Mouse (Mus musculus): ENCODE measurements around the gene Rngtt. TPM values are rescaled to one million over a fixed set of nuclear protein-coding genes. Genes with fewer than 3 reads are reported as not detected.

The Rngtt gene
- total and polyA plus RNA-seq, 2 experiments from 2014 or later, result 8.9 to 10.0 TPM

DNA sequence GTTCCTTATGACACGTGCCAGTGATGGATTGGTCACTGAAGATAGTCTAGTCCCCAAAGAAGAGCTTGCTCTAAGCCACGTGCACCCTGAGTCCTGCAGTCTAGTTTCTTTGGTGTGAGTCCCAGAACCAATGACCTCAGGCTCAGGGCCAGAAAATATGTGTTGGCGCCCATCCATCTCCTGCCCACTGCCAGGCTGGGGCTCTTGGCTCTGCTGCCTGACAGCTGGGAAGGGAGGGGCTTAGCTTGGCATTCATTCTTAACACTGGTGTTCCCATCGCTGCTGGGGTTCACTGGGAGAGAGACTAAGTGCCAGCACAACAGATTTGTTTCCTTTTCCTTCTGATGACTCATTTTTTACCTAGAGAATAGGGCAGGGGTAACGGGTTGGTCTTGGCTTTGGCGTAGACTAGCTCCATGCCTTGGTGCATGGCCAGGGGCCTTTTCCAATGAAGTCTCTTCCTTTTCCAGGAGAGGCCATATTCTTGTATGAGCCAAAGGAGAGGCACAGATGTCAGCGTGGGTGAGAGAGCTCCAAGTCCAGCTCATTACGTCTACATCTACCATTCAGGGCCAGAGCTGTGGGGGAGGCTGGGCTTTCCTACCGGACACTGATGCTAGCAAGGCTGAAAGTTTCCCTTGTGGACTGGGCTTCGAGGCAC, 214.5 kb downstream of the Rngtt start:
- ATAC-seq (ENCODE audit: insufficient read depth, low read depth), result peak; percentile 74
- no peaks in the 10 kb centered on the region for H3K36me3 ChIP-seq (replicated peaks; ENCODE audit: control insufficient read depth, insufficient read depth, low read length)
- no peak overlapping the region for H3K27ac ChIP-seq (ENCODE audit: low read depth)
- peaks cover 52% of the 10 kb centered on the region for H3K27me3 ChIP-seq (ENCODE audit: control insufficient read depth, insufficient read depth, low read length)
- DNase-seq (ENCODE audit: low spot score), result peak; percentile 37
- H3K4me1 ChIP-seq (ENCODE audit: control insufficient read depth, insufficient read depth), result 0 out of 2 replicates have a peak, but pooled peaks cover 3% of the 10 kb centered on the region
- no peak overlapping the region for H3K4me3 ChIP-seq (ENCODE audit: low read depth, low read length)
- 59% methylated on average over 10 of the region's 10 CpGs for WGBS
- no peak overlapping the region for H3K4me2 ChIP-seq (ENCODE audit: low read depth, low read length)
- TF ChIP-seq CTCF (IDR thresholded peaks at IDR 0.05; ENCODE audit: low read depth) (no peak), EP300 (IDR thresholded peaks at IDR 0.05; ENCODE audit: low read depth) (no peak)
- H3K9ac ChIP-seq (replicated peaks; ENCODE audit: low read depth, low read length), result no peak overlapping the region
- no peaks in the 10 kb centered on the region for H3K9me3 ChIP-seq (replicated peaks; ENCODE audit: control insufficient read depth, low read length)

DNA sequence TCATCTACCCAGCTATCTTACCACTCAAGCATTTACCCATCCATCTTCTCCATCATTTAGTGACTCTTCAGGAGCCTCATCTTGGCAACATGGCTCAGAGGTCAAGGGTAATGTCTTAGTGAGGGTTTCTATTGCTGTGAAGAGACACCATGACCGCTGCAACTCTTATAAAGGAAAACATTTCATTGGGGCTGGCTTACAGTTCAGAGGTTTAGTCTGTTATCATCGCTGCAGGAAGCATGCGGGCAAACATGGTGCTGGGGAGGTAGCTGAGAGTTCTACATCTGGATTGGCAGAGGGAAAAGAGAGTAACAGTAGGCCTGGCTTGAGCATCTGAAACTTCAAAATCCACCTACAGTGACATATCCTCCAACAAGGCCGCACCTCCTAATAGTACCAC, 215.2 kb downstream of the Rngtt start:
- Histone ChIP-seq H3K9ac (replicated peaks; ENCODE audit: low read depth, low read length) (no peak overlapping the region), H3K9me3 (replicated peaks; ENCODE audit: control insufficient read depth, low read length) (no peaks in the 10 kb centered on the region), H3K4me1 (ENCODE audit: control insufficient read depth, insufficient read depth) (0 out of 2 replicates have a peak, but pooled peaks cover 3% of the 10 kb centered on the region), H3K36me3 (replicated peaks; ENCODE audit: control insufficient read depth, insufficient read depth, low read length) (no peaks in the 10 kb centered on the region), H3K4me3 (ENCODE audit: low read depth, low read length) (no peak overlapping the region), H3K4me2 (ENCODE audit: low read depth, low read length) (no peak overlapping the region), H3K27ac (ENCODE audit: low read depth) (no peak overlapping the region), H3K27me3 (ENCODE audit: control insufficient read depth, insufficient read depth, low read length) (peaks cover 47% of the 10 kb centered on the region)
- WGBS, result 96% methylated on average over 4 of the region's 4 CpGs
- no peak for DNase-seq (ENCODE audit: low spot score)
- TF ChIP-seq CTCF (IDR thresholded peaks at IDR 0.05; ENCODE audit: low read depth) (no peak), EP300 (IDR thresholded peaks at IDR 0.05; ENCODE audit: low read depth) (no peak)
- ATAC-seq (ENCODE audit: insufficient read depth, low read depth), result no peak

DNA sequence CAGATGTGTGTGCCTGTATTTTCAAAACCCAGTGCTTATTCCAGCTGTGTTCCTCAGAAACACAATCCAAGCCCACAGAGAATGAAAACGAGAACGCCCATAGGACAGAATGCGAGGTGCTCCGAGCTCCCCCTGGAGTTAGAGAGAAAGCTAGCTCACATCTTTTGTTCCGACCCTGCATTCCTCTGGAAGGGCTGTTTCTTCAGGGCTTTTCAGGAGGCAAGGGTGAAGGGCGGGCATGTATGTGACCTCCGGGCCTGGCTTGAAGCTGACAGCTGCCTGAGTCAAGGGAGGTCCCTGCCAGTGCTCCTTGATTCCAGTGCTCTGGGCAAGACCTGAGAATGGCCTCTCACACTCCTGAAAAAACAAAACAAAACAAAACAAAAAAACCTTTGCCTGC, 216.0 kb downstream of the Rngtt start:
- Histone ChIP-seq H3K4me3 (ENCODE audit: low read depth, low read length) (no peak overlapping the region), H3K4me1 (ENCODE audit: control insufficient read depth, insufficient read depth) (0 out of 2 replicates have a peak, but pooled peaks cover 3% of the 10 kb centered on the region), H3K36me3 (replicated peaks; ENCODE audit: control insufficient read depth, insufficient read depth, low read length) (no peaks in the 10 kb centered on the region), H3K27ac (ENCODE audit: low read depth) (no peak overlapping the region), H3K4me2 (ENCODE audit: low read depth, low read length) (no peak overlapping the region), H3K9me3 (replicated peaks; ENCODE audit: control insufficient read depth, low read length) (no peaks in the 10 kb centered on the region), H3K27me3 (ENCODE audit: control insufficient read depth, insufficient read depth, low read length) (peaks cover 39% of the 10 kb centered on the region), H3K9ac (replicated peaks; ENCODE audit: low read depth, low read length) (no peak overlapping the region)
- no peak for TF ChIP-seq EP300 (IDR thresholded peaks at IDR 0.05; ENCODE audit: low read depth)
- TF ChIP-seq CTCF (IDR thresholded peaks at IDR 0.05; ENCODE audit: low read depth), result no peak
- ATAC-seq (ENCODE audit: insufficient read depth, low read depth) (no peak), DNase-seq (ENCODE audit: low spot score) (no peak)
- whole genome bisulfite sequencing, result 46% methylated on average over 7 of the region's 7 CpGs

DNA sequence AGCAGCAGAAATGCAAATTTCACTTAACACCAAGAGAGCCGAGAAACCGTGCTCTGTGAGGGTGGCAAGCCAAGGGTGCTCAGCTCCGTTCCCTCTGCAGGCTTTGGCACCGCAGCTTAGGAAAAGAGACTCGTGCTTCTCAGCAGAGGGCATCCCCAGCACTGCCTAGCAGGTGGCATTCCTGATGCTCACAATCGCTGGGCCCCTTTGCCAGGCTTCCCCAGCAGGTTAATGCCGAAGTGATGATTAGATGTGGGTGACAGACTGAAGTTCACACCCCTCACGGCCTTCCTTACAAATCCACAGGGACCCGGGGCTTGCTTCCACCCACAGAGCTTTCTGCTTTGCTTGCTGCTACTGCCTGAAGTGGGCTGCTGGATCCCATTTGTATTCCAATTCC, 216.6 kb downstream of the Rngtt start:
- Histone ChIP-seq H3K4me2 (ENCODE audit: low read depth, low read length) (no peak overlapping the region), H3K4me1 (ENCODE audit: control insufficient read depth, insufficient read depth) (0 out of 2 replicates have a peak, but pooled peaks cover 3% of the 10 kb centered on the region), H3K9ac (replicated peaks; ENCODE audit: low read depth, low read length) (no peak overlapping the region), H3K36me3 (replicated peaks; ENCODE audit: control insufficient read depth, insufficient read depth, low read length) (no peaks in the 10 kb centered on the region), H3K27me3 (ENCODE audit: control insufficient read depth, insufficient read depth, low read length) (peaks cover 34% of the 10 kb centered on the region), H3K4me3 (ENCODE audit: low read depth, low read length) (no peak overlapping the region), H3K9me3 (replicated peaks; ENCODE audit: control insufficient read depth, low read length) (no peaks in the 10 kb centered on the region), H3K27ac (ENCODE audit: low read depth) (no peak overlapping the region)
- WGBS, result 17% methylated on average over 9 of the region's 9 CpGs
- TF ChIP-seq EP300 (IDR thresholded peaks at IDR 0.05; ENCODE audit: low read depth) (no peak), CTCF (IDR thresholded peaks at IDR 0.05; ENCODE audit: low read depth) (no peak)
- DNase-seq (ENCODE audit: low spot score) (no peak), ATAC-seq (ENCODE audit: insufficient read depth, low read depth) (no peak)

DNA sequence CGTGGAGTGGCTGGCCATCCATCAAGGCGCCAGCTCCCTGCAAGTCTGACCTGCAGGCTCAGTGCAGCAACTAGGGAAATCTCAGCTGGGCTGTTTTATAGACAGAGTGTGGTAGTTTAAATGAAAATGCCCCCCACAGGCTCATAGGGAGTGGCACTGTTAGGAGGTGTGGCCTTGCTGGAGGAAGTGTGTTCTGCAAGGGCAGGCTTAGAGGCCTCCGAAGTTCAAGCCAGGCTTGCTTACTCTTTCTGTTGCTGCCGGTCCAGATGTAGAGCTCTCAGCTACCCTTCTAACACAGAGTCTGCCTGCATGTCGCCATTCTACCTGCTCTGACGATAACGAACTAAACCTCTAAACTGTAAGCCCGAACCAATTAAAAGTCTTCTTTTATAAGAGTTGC, 222.5 kb downstream of the Rngtt start:
- no peaks in the 10 kb centered on the region for H3K36me3 ChIP-seq (replicated peaks; ENCODE audit: control insufficient read depth, insufficient read depth, low read length)
- H3K27ac ChIP-seq (ENCODE audit: low read depth), result no peak overlapping the region
- TF ChIP-seq CTCF (IDR thresholded peaks at IDR 0.05; ENCODE audit: low read depth) (no peak), EP300 (IDR thresholded peaks at IDR 0.05; ENCODE audit: low read depth) (no peak)
- H3K4me2 ChIP-seq (ENCODE audit: low read depth, low read length), result no peak overlapping the region
- H3K27me3 ChIP-seq (ENCODE audit: control insufficient read depth, insufficient read depth, low read length), result 0 out of 2 replicates have a peak, but pooled peaks cover 4% of the 10 kb centered on the region
- no peak overlapping the region for H3K4me3 ChIP-seq (ENCODE audit: low read depth, low read length)
- DNase-seq (ENCODE audit: low spot score) (no peak), ATAC-seq (ENCODE audit: insufficient read depth, low read depth) (no peak)
- no peaks in the 10 kb centered on the region; the same call in 1 of the 2 replicates for H3K9me3 ChIP-seq (replicated peaks; ENCODE audit: control insufficient read depth, low read length)
- 72% methylated on average over 8 of the region's 8 CpGs for WGBS
- no peaks in the 10 kb centered on the region for H3K4me1 ChIP-seq (ENCODE audit: control insufficient read depth, insufficient read depth)
- H3K9ac ChIP-seq (replicated peaks; ENCODE audit: low read depth, low read length), result no peak overlapping the region
